Mouse (Mus musculus) kidney, adult 18-20 months (tissue): ENCODE results near the gene Cerkl.

Experiments used
- DNase-seq: peaks from one replicate; pipeline ENCODE4 v3.0.0; 2021

Gene Cerkl

GRCm38 (mm10) chr2:79456575-79457349 is at the start of gene Cerkl, which contains the start of gene Neurod1:
Gene Cerkl, minus strand, starts transcription at chr2:79456785.
Gene Neurod1, minus strand, starts transcription at chr2:79456751.
- DNase-seq = no peak

GRCm38 (mm10) chr2:79498990-79499755 is 42.6 kb upstream of the Cerkl start:
- peak; percentile 69 for DNase-seq

DNA sequence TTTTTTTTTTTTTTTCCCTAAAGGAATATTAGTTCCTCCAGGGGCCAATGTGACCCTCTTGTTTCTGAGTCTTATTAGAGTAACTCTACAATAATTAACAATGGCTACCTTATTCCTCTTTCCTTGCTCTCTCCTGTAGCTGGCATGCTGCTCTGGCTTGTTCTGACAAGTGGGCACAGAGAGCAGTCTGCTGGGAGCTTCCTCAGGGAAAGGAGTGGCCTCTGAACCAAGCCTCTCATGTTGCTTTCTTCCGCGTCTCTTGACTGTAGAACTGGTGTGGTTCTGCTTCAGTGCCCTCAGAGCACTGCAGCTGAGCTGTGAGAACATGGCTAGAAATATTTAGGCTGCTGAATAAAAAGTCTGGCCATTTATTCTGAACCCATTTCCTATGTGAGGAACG is 28.5 kb upstream of the Cerkl start:
- no peak for DNase-seq

GRCm38 (mm10) chr2:79482511-79482910 is 25.9 kb upstream of the Cerkl start:
- DNase-seq = no peak

- no peak for DNase-seq
Observed at GRCm38 (mm10) chr2:79462411-79462810, 5.8 kb upstream of the Cerkl start.

GRCm38 (mm10) chr2:79461861-79462260 is 5.3 kb upstream of the Cerkl start:
- no peak for DNase-seq

DNA sequence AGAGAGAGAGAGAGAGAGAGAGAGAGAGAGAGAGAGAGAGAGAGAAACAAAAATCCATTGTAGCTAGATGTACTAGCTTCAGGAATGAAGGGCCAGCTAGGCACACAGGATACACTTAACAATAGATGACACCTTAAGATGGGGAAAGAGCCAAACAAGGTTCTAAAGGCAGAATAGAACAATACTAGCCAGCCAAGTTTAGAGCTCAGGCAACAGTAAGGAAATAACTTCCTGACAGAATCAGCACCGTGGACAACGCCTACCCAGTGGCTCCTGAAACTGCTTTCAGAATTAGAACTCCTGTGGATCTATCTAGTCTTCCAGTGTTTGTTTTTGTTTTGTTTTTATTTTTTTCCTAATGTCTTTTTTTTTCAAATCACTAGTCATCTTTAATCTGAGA is 4.0 kb upstream of the Cerkl start:
- no peak for DNase-seq

DNA sequence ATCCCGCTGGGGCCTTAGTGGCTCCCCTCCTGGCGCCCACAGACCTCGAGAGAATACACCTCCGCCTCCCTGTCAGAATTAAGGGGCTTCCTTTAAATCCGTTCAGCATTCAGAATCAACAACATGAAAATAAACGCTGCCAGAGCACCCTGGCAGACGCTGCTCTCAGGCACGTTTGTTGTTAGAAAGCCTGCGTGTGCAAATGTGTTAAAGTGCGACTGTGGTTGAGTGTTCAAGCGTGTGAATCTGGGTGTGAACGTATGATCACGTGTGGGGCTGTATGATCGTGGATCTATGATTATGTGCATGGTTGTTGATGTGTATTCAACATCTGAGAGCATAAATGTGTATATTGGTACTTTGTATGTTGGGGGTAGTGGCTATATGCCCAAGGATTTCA is 3.5 kb upstream of the Cerkl start:
- DNase-seq = no peak

- DNase-seq = no peak
Observed at GRCm38 (mm10) chr2:79459061-79460045, 2.8 kb upstream of the Cerkl start.

- DNase-seq = no peak
Observed at GRCm38 (mm10) chr2:79457932-79458331, 1.3 kb upstream of the Cerkl start.

DNA sequence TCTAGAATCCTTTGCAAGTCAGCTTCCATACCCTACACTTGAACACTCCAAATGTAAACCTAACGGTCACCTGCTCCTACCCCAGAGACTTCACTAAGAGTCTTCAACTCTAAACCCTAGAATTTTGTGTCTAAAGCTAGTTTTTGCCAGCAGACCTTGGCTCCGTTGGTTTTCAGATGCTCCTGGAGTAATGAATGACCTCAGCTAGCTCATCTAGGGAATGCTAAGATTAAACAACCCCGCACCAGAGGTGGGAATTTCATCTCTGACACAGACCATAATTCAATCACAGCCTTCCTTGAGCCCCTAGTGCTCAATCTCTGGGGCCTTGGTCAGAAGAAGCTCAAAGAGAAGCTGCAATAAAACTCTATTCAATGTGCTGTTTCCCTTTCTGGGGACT is 849 bp upstream of the Cerkl start:
- DNase-seq = no peak

GRCm38 (mm10) chr2:79455646-79456045 is 939 bp downstream of the Cerkl start:
- no peak for DNase-seq

DNA sequence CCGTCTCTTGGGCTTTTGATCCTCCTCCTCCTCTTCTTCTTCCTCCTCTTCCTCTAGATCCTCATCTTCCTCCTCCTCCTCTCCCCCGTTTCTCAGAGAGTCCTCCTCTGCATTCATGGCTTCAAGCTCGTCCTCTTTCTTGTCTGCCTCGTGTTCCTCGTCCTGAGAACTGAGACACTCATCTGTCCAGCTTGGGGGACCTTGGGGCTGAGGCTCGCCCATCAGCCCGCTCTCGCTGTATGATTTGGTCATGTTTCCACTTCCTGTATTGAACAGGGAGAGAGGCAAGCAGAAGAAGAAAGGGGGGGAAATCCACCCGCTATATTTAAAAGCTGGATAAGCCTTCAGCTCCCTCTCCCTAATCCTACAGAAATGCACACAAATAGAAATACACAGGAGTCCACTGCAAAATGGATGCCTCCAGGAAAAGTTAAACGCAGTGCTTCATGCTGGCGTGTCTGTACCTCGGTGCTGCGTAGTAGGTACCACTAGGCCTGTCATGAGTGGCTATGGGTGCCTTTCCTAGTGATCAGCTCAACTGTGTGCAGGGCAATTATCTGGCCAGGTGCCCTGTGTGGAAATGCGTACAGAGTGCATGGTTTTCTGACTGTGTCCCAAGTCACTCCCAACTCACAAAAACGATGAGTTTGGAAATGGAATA is 1.7 kb downstream of the Cerkl start:
- DNase-seq = no peak

- peak; percentile 62 for DNase-seq
Observed at GRCm38 (mm10) chr2:79453901-79454781, 2.4 kb downstream of the Cerkl start.

DNA sequence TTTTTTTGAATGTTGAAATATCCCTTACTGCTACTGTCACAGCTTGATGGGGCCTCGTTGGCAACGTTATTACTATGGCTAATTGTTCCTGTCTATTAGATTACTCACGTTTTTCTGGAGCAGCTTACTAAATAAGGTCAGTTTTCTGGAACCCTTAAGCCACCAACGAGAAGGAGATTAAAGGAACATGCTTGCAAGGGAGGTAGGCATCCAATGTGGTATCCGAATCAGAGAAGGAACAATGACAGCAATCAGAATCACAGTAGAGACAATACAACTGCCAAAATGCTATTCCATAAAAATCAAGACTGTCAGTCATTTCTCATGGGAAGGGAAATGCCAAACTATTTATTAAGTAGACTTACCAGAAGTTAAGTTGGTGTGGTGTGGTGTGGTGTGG is 5.1 kb downstream of the Cerkl start:
- DNase-seq = no peak

GRCm38 (mm10) chr2:79450684-79451394 is 5.7 kb downstream of the Cerkl start:
- DNase-seq = no peak

DNA sequence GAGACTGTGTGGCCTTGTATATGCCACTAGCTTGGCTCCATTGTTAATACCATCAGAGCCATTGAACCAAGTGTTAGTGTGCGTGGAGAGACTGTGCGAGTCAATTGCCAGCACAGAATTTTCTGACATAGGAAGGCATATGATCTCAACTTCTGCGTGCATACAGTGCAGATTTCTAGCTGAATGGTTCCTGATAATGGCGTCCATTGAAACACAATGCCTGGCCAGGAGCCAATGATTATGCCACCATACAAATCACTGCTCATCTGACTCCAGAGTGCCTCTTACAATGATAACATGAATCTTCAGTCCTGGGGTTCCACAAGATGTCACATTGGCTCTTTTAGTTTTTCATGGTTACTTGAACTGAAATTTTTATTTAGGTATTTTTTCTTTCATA is 7.2 kb downstream of the Cerkl start:
- no peak for DNase-seq

DNA sequence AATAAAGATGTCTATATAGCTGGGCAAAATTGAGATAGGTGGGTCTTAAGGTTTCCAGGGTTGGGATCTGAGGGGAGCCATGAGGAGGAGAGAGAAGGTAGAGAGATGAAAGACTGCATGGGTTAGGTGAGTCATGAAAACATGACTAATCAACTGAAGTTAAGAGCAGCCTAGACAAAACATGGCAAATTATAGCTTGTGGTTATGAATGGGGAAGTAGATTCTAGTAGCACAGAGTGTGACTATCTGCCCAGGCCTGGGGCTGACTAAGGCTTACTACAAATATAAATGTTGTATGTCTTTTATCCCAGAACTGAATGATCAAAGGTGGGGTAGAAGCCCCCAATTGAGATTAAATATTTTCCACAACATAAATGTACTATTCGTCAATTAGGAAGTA is 9.4 kb downstream of the Cerkl start:
- DNase-seq = no peak

- no peak for DNase-seq
Observed at GRCm38 (mm10) chr2:79443861-79444620, 12.5 kb downstream of the Cerkl start.

DNA sequence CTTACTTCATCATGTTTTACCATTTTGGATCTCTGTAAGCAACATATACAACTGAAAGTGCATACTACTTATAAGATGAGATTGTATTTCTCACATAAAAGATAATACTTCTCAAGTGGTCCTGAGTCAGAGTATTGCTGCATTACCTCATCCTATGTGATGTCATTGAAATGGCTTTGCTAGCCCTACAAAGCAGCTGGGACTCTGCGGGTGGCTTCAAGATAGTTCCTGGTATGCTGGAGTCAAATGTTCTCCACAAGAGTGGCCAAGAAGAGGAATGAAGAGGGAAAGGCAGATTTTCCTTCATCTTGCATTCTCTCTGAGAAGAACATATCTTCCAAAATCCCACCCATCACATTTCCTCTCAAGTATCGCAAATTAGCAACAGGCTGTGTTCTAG is 13.2 kb downstream of the Cerkl start:
- DNase-seq = no peak
